Mouse (Mus musculus) forebrain, embryonic 16.5 days (tissue): ENCODE results near the gene Selenok. TPM values are rescaled to one million over a fixed set of nuclear protein-coding genes. Genes with fewer than 3 reads are reported as not detected.

Source experiments
- ATAC-seq: fragments of 200-750 bp; cut with Nextera tagmentation; 2 replicates; pipeline ENCODE4 v1.8.0; 2017; ENCODE audit warnings: mild to moderate bottlenecking, moderate library complexity
- H3K27ac ChIP-seq: fragments of 300-500 bp; sonication (generic); 2 replicates; pipeline ENCODE4 v1.5.1; 2014; ENCODE audit warnings: low read length, control low read depth
- H3K27me3 ChIP-seq: fragments of 300-500 bp; sonication (generic); replicated peaks from 2 replicates; pipeline ENCODE4 v1.6.1; 2014; ENCODE audit warnings: low read length; ENCODE audit not compliant: control insufficient read depth, insufficient read depth
- H3K36me3 ChIP-seq: fragments of 300-500 bp; sonication (generic); 2 replicates; pipeline ENCODE4 v1.6.1; 2014; ENCODE audit not compliant: control insufficient read depth, insufficient read depth
- H3K4me1 ChIP-seq: fragments of 300-500 bp; sonication (generic); replicated peaks from 2 replicates; pipeline ENCODE4 v1.6.1; 2014; ENCODE audit warnings: low read length; ENCODE audit not compliant: control insufficient read depth, insufficient read depth
- H3K4me2 ChIP-seq: fragments of 300-500 bp; sonication (generic); 2 replicates; pipeline ENCODE4 v1.6.1; 2014; ENCODE audit warnings: mild to moderate bottlenecking, low read length, control low read depth
- H3K4me3 ChIP-seq: fragments of 300-500 bp; sonication (generic); replicated peaks from 2 replicates; pipeline ENCODE4 v1.5.1; 2014; ENCODE audit warnings: mild to moderate bottlenecking, low read length, control low read depth
- H3K9ac ChIP-seq: fragments of 300-500 bp; sonication (generic); replicated peaks from 2 replicates; pipeline ENCODE4 v1.6.1; 2014; ENCODE audit warnings: low read depth, low read length, control low read depth
- H3K9me3 ChIP-seq: fragments of 300-500 bp; sonication (generic); 2 replicates; pipeline ENCODE4 v1.6.1; 2016; ENCODE audit warnings: low read length; ENCODE audit not compliant: control insufficient read depth
- WGBS: fragments of 180-500 bp; shearing (Covaris S2); extraction: QIAGEN DNeasy Blood & Tissue Kit; methylation state at CpG from one replicate; pipeline ENCODE4 v1.1.7; 2014; 5-methylcytosine and 5-hydroxymethylcytosine counted together
- polyA plus RNA-seq: library from polyadenylated mRNA; unstranded; fragments of >200 nt; fragmentation: Nextera tagmentation; extraction: Ambion mirVana; gene quantifications from 2 replicates; pipeline ENCODE4 v1.2.1, GENCODE M21; 2015

Selenok gene
- polyA plus RNA-seq, 1 experiment from 2014 or later, result 413 TPM

DNA sequence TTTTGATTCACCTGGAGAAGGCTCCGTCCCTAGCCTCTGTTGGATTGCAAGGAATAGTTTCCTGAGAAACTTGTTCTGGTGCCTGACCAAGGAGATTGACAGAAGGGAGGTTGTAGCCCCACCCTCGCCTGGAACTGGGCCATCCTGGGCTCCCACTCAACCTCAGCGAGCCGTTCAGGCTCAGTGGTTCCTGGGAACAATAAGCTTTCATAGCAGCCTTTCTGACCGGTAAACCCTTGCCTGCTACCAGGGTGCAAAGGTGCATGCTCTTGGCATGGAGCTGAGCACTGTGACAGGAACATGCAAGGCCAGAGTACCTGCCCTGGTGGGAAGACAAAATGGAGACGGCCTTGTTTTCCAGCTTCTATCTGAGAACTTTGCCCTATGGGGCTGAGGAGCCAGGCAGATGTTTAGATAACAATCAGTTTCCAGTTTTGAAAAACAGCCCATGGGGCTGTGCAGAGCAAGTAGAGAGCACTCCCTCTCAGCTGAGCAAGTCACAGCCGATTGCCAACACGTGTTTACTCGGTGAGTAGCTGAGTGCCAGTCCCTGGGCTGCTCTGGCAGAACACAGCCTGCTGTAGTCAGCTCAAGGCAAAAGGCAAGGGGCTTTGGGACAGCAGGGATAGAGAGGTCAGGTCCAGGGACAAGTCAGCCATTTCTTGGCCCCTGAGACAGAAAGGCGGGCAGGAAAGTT is 41.9 kb downstream of the Selenok start:
- Histone ChIP-seq H3K27me3 (no peaks in the 10 kb centered on the region), H3K9me3 (no peaks in the 10 kb centered on the region), H3K27ac (no peak overlapping the region), H3K9ac (no peak overlapping the region), H3K4me2 (no peak overlapping the region), H3K36me3 (no peaks in the 10 kb centered on the region), H3K4me1 (peaks cover 15% of the 10 kb centered on the region), H3K4me3 (no peak overlapping the region)
- WGBS, result 49% methylated on average over 10 of the region's 10 CpGs
- ATAC-seq, result peak; percentile 54; the same call in 1 of the 2 replicates

DNA sequence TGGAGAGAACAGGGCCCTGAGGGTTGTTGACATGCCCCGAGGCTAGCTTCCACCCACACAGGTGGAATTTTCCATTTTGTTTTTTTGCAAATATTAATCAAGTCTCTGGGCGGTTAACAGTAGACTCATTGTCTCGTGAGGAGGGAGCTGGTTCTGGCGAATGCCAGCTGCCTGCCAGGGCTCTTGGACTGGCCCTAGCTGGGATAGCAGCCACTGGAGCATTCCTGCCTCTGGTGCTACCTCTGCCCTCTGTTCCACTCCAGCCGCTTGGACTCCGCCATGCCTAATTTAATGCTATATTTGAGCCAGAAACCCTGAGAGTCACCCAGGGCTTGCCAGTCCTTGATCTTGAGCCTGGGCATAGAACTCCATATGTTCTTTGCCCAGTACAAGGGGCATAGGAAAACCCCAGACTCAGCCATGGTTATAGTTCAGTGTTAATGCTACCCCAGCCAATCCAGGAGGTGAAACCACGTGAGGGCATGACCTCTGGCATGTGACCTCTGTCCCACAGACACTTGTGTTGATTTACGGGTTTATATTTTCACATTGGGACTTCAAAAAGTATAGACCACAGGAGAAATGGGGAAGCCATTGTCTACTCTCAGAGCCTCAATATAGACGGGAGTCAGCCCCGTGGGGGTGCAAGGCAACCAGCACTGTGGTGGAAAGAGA is 43.9 kb downstream of the Selenok start:
- Histone ChIP-seq H3K4me3 (no peak overlapping the region), H3K9me3 (no peaks in the 10 kb centered on the region), H3K4me1 (peaks cover 15% of the 10 kb centered on the region), H3K27me3 (no peaks in the 10 kb centered on the region), H3K36me3 (no peaks in the 10 kb centered on the region), H3K27ac (no peak overlapping the region), H3K4me2 (no peak overlapping the region), H3K9ac (no peak overlapping the region)
- 68% methylated on average over 10 of the region's 10 CpGs for WGBS
- ATAC-seq, result no peak

DNA sequence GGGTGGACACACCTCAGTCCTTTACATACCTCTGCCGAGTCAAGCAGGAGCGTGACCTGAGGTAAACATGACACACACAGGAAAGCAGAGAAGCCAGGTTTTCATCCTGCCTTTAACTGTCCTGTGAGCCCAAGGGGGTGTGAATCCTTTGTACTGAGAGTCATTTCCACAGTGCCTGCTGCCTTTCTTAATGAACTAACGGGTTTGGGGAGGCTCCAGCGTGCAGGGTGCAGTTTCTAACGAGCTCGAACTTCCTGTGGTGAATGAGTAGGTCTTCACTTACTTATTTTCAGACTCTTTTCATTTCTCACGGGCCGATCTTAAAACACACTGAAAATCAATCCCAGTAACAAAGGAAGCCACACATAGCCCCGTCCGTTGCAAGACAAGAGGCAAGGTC is 46.4 kb downstream of the Selenok start:
- H3K9me3 ChIP-seq, result no peaks in the 10 kb centered on the region
- no peak overlapping the region for H3K27ac ChIP-seq
- H3K4me3 ChIP-seq, result no peak overlapping the region
- ATAC-seq, result no peak
- no peaks in the 10 kb centered on the region for H3K36me3 ChIP-seq
- 29% methylated on average over 10 of the region's 10 CpGs for WGBS
- H3K27me3 ChIP-seq, result no peaks in the 10 kb centered on the region
- H3K9ac ChIP-seq, result no peak overlapping the region
- no peak overlapping the region for H3K4me2 ChIP-seq
- peaks cover 5% of the 10 kb centered on the region for H3K4me1 ChIP-seq

DNA sequence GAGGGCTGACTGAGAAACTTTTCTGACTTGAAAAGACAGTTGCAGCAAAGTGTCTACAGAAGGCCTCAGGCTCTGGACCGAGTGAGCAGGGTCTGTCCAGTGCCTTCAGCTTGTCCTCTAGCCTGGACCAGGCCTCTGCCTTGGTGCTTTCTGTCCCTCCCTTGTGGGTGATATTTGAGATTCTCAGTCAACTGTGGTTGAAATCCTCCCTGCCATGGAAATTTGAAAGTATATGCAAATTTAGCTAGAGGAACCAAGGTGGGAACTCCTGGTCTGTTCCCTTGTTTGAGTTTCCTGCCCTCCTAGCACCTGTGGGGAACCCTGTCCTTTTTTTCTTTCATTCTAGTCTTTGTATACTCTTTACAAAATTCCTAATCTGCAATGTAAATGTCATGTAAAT is 46.9 kb downstream of the Selenok start:
- peaks cover 4% of the 10 kb centered on the region; the same call in 1 of the 2 replicates for H3K4me1 ChIP-seq
- no peak overlapping the region for H3K4me3 ChIP-seq
- no peaks in the 10 kb centered on the region for H3K36me3 ChIP-seq
- H3K27me3 ChIP-seq, result no peaks in the 10 kb centered on the region
- 63% methylated on average over 1 of the region's 1 CpGs for WGBS
- ATAC-seq, result no peak
- no peak overlapping the region for H3K9ac ChIP-seq
- no peak overlapping the region for H3K4me2 ChIP-seq
- H3K9me3 ChIP-seq, result no peaks in the 10 kb centered on the region
- no peak overlapping the region for H3K27ac ChIP-seq

GRCm38 (mm10) chr14:30016666-30017065 is 48.6 kb downstream of the Selenok start:
- Histone ChIP-seq H3K36me3 (no peaks in the 10 kb centered on the region), H3K9ac (no peak overlapping the region), H3K4me1 (no peaks in the 10 kb centered on the region), H3K4me2 (no peak overlapping the region), H3K27me3 (no peaks in the 10 kb centered on the region), H3K27ac (no peak overlapping the region), H3K4me3 (no peak overlapping the region), H3K9me3 (no peaks in the 10 kb centered on the region)
- no peak for ATAC-seq
- 85% methylated on average over 5 of the region's 5 CpGs for WGBS

GRCm38 (mm10) chr14:30017794-30018462 is 49.8 kb downstream of the Selenok start:
- H3K4me2 ChIP-seq, result no peak overlapping the region
- no peak for ATAC-seq
- no peaks in the 10 kb centered on the region for H3K9me3 ChIP-seq
- 91% methylated on average over 8 of the region's 8 CpGs for WGBS
- H3K36me3 ChIP-seq, result no peaks in the 10 kb centered on the region
- H3K4me3 ChIP-seq, result no peak overlapping the region
- no peaks in the 10 kb centered on the region for H3K27me3 ChIP-seq
- no peak overlapping the region for H3K9ac ChIP-seq
- H3K4me1 ChIP-seq, result no peaks in the 10 kb centered on the region
- H3K27ac ChIP-seq, result no peak overlapping the region

- ATAC-seq, result no peak
- Histone ChIP-seq H3K4me2 (no peak overlapping the region), H3K9ac (no peak overlapping the region), H3K4me1 (no peaks in the 10 kb centered on the region), H3K4me3 (no peak overlapping the region), H3K36me3 (no peaks in the 10 kb centered on the region), H3K27ac (no peak overlapping the region), H3K27me3 (no peaks in the 10 kb centered on the region), H3K9me3 (no peaks in the 10 kb centered on the region)
- 95% methylated on average over 4 of the region's 4 CpGs for WGBS
Observed at GRCm38 (mm10) chr14:30018463-30018801, 50.3 kb downstream of the Selenok start.

DNA sequence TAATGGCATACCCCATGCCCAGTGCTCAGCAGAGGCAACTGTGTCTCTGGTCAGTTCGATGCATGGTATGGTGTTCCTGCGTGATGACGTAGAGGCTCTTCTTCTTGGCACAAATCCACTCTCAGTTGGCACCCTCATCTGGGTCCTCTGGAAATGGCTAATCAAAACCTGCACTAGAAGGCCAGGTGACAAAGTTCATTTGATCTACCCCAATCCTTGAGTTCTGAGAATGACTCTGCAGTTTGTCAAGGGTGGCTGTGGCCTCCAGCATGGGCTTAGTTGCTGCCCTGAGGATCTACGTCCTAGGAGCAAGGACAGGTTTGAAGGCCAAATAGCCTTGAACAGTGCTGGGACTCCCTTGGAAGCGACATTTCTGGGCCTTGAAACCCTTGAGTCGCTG is 50.7 kb downstream of the Selenok start:
- H3K4me3 ChIP-seq, result no peak overlapping the region
- no peak for ATAC-seq
- H3K4me1 ChIP-seq, result no peaks in the 10 kb centered on the region
- no peaks in the 10 kb centered on the region for H3K9me3 ChIP-seq
- no peaks in the 10 kb centered on the region for H3K27me3 ChIP-seq
- 91% methylated on average over 6 of the region's 6 CpGs for WGBS
- H3K9ac ChIP-seq, result no peak overlapping the region
- no peak overlapping the region for H3K27ac ChIP-seq
- no peaks in the 10 kb centered on the region for H3K36me3 ChIP-seq
- no peak overlapping the region for H3K4me2 ChIP-seq

DNA sequence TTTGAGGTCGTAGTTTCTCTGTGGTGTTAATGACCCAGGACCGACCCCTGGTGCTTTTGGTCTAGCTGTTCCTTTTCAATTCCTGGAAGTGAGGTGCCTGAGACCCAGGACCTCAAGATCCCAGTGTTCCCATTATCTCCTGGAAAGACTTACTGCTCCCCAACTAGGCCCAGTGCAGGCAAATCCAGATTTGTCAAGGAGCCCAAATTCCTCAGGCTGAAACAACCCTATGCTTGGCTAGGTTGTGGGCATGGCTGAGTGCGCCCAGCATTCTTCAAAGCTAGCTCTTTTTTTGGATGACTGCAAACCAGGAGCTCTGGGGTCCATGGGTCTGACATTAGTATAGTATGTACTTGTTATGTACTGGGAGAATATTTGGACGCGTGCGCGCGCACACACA is 51.3 kb downstream of the Selenok start:
- H3K27me3 ChIP-seq, result no peaks in the 10 kb centered on the region
- no peaks in the 10 kb centered on the region for H3K9me3 ChIP-seq
- WGBS, result 93% methylated on average over 8 of the region's 8 CpGs
- no peak for ATAC-seq
- no peak overlapping the region for H3K27ac ChIP-seq
- H3K9ac ChIP-seq, result no peak overlapping the region
- no peaks in the 10 kb centered on the region for H3K36me3 ChIP-seq
- no peak overlapping the region for H3K4me2 ChIP-seq
- no peaks in the 10 kb centered on the region for H3K4me1 ChIP-seq
- H3K4me3 ChIP-seq, result no peak overlapping the region
